Mouse (Mus musculus) megakaryocyte, embryonic 14.5 days (primary cell): ENCODE data around the gene Hsf4.

Experiments used
- FLI1 ChIP-seq: IDR thresholded peaks from 2 replicates; pipeline ENCODE4 v1.6.1; 2012; ENCODE audit warnings: low read length, inconsistent platforms, mixed read lengths
- GATA1 ChIP-seq: IDR thresholded peaks from 3 replicates; pipeline ENCODE4 v1.6.1; 2012; ENCODE audit warnings: mixed read lengths, low read length, inconsistent platforms, borderline replicate concordance

DNA sequence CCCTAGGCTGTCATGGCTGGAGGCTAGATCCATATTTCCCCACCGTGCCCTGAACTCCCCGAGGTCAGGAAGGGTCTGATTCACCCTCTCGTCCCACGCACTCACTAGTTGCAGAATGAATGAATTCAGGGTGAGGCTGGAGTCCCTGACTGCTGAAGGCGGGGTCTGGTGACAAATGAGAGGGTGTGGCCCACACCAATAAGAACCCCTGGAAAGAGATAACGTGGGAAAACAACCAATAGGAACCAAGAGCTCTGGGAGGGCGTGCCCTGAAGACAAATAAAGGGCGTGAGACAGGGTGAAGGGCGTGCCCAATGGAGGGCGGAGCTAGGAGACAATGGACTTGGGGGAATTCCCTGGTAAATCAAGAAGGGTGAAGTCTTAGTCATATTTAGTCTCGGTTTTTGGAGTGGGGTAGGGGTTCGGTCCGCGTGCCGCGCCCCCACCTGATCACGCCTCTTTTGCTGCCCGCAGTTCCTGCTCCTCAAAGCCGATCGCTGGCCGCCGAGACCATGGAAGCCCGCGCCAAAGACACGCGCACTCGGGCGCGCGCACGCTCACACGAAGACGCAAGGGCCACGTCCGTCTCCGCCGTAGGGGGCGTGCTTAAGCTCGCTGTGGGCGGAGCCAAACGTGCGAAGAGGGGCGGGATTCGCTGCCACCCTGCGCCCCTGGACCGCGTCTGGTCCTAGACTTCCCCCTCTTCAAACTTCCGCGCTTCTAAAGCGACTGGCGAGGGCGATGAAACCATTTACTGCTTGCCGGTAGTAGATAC, 19.5 kb downstream of the Hsf4 start:
- TF ChIP-seq GATA1: no peak; the same call in 2 of the 3 replicates
- TF ChIP-seq FLI1: no peak
